22 mouse cellular contexts compared by ENCODE assay signal in genomic region chr2:145720157-145720556, GRCm38 (mm10).
"Had no signal": no experiment of that assay in that cellular context is flagged by ENCODE, and none has a peak within 500 bp of the region (broad histone marks: within the 10 kb centered on the region; RNA-seq: fewer than 3 reads in every experiment).

No protein-coding gene starts in this region.

- H3K27ac ChIP-seq: liver, embryonic 15.5 days; lung, embryonic 15.5 days; macrophage; midbrain, embryonic 10.5 days; midbrain, embryonic 12.5 days; neural tube, embryonic 12.5 days; stomach, embryonic 15.5 days; stomach, postnatal 0 days had no signal

- H3K27me3 ChIP-seq: liver, embryonic 15.5 days; lung, embryonic 15.5 days; neural tube, embryonic 12.5 days; stomach, embryonic 15.5 days had no signal

- ATAC-seq: liver, postnatal 0 days; lung, postnatal 0 days; midbrain, embryonic 16.5 days had no signal

- H3K4me3 ChIP-seq: liver, embryonic 15.5 days; lung, embryonic 15.5 days; megakaryocyte, embryonic 14.5 days; midbrain, embryonic 10.5 days; midbrain, embryonic 12.5 days; neural tube, embryonic 12.5 days; stomach, embryonic 15.5 days had no signal

- H3K9me3 ChIP-seq: liver, embryonic 15.5 days; lung, embryonic 15.5 days; megakaryocyte, embryonic 14.5 days; midbrain, embryonic 10.5 days; midbrain, embryonic 12.5 days; neural tube, embryonic 12.5 days; stomach, embryonic 15.5 days had no signal

- H3K36me3 ChIP-seq: liver, embryonic 15.5 days; lung, embryonic 15.5 days; midbrain, embryonic 10.5 days; midbrain, embryonic 12.5 days; neural tube, embryonic 12.5 days; stomach, embryonic 15.5 days had no signal

- H3K4me2 ChIP-seq: liver, embryonic 15.5 days; lung, embryonic 15.5 days; midbrain, embryonic 12.5 days; neural tube, embryonic 12.5 days; stomach, embryonic 15.5 days had no signal

- H3K4me1 ChIP-seq: liver, embryonic 15.5 days; lung, embryonic 15.5 days; midbrain, embryonic 10.5 days; midbrain, embryonic 12.5 days; neural tube, embryonic 12.5 days; stomach, embryonic 15.5 days had no signal

- DNase-seq: liver, postnatal 0 days; lung, adult 2 months; lung, postnatal 14 days; lung, postnatal 36 days; midbrain, embryonic 14.5 days; retina, postnatal 1 day; right cerebral cortex, adult 18-20 months; right cerebral cortex, postnatal 14 days; thymus, adult 2 months; thymus, postnatal 25 days; thymus, postnatal 4 days had no signal

- H3K9ac ChIP-seq: liver, embryonic 15.5 days; liver, postnatal 0 days; lung, embryonic 15.5 days; midbrain, embryonic 12.5 days; neural tube, embryonic 12.5 days; stomach, embryonic 15.5 days had no signal
